Mouse (Mus musculus): ENCODE data around the gene Dhh.

The Dhh gene

GRCm38 (mm10) chr15:98853161-98853937 is 45.0 kb downstream of the Dhh start:
- intact Hi-C loops (cut with DNase I): no loop called here

- intact Hi-C loops (cut with DNase I): no loop called here
These were observed 45.6 kb downstream of the Dhh start for GRCm38 (mm10) chr15:98852733-98853132.

- intact Hi-C loops (cut with DNase I): no loop called here
These were observed 46.3 kb downstream of the Dhh start for GRCm38 (mm10) chr15:98852071-98852470.

DNA sequence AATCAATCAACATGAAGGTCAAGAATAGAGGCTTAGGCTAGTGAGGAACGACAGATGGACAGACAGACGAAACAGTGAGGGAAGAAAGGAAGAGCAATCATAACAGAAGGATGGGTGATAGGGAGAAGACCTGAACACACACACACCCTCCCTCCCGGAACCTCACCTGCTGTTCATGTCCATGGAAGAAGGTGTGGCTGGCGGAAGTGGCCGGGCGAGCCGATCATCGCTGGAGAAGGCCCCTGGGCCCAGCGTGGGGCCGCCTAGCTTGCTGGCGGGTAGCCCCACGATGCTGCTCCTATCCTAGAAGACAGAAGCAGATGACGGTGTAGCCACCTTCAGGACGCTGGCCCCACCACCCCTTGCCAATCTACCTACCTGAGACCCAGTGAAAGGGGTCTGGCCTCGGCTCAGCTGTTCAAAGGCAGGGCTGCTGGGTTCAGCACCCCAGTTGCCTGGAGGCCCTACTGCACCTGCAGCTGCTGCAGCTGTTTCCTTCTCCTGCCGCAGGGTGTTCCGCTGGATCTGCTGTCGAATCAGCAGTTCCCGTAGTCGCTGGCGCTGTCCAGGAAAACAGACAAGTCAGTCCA is 47.0 kb downstream of the Dhh start:
- intact Hi-C loops (cut with DNase I): no loop called here

GRCm38 (mm10) chr15:98850668-98851067 is 47.7 kb downstream of the Dhh start:
- intact Hi-C loops (cut with DNase I): no loop called here

- intact Hi-C loops (cut with DNase I): no loop called here
These were observed 48.3 kb downstream of the Dhh start for GRCm38 (mm10) chr15:98849956-98850600.

- intact Hi-C loops (cut with DNase I): no loop called here
These were observed 49.2 kb downstream of the Dhh start for GRCm38 (mm10) chr15:98849165-98849564.

DNA sequence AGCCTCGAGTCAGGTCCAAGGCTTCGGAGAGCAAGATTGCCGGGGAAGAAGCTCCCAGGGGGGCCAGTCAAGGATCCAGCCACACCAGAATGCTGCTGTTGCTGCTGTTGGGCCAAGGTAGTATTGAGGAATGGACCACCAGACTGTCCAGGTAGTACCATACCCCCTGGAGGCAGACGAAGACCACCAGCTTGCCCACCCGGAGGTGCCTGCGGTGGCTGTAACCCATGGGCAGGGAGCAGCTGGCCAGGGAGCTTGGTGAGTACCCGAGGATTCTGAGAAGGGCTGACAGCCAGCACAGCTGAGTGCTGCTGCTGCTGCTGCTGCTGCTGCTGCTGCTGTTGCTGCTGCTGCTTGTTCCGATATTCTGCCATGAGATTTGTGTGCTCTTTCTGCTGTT is 52.2 kb downstream of the Dhh start:
- intact Hi-C loops (cut with DNase I): no loop called here

DNA sequence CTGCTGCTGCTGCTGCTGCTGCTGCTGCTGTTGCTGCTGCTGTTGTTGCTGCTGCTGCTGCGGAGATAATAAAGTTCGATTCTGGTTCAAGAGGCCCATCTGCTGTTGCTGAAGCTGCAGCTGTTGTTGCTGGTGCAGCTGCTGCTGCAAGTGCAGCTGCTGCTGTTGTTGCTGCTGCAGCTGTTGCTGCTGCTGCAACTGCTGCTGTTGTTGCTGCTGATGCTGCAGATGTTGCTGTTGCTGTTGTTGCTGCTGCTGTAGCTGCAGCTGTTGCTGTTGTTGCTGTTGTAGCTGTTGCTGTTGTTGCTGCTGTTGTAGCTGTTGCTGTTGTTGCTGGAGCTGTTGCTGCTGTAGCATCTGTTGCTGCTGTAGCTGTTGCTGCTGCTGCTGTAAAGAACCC is 53.2 kb downstream of the Dhh start:
- intact Hi-C loops (cut with DNase I): no loop called here

DNA sequence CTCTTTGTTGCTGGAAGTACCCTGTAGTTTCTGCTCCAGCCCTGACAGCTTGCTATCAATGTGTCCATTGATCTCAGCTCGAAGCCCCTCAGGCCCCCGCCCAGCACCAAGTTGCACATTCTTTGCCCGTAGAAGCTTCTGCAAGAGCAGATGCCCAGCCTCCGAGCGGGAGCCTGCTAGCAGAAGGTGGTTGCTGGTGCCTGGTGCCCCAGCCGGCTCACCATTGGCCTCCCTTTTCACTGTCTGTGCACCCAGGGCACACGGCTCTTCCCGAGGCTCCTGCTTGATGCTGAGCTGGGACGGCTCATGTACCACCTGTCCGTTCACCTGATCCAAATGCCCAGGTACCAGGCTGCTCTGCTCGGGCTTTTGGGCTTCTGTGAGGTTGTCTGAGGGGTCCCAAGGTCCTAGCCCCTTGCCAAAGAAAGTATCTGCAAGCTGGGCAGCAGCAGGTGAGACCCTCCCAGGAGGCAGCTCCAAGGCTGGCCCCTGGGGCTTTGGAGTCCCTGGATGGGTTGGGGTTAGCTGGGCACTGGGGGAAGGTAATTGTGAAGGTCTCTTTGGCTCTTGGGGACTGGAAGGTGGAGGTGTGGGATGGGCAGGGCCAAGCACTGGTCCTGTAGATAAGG is 54.6 kb downstream of the Dhh start:
- intact Hi-C loops (cut with DNase I): no loop called here
